Mouse (Mus musculus): ENCODE data around the gene Adrb1. TPM values are rescaled to one million over a fixed set of nuclear protein-coding genes. Genes with fewer than 3 reads are reported as not detected.
A peak's percentile ranks its signal among the peaks of the same experiment; 100 is the strongest.
"Not testable (repeated sequence)": the region's sequence is repeated elsewhere in the genome, so short reads cannot be mapped to it uniquely, and the experiment has no call there.

Adrb1 gene
- polyA plus RNA-seq, 1 experiment = 0.50 TPM

GRCm38 (mm10) chr19:56775893-56776718 is 54.1 kb downstream of the Adrb1 start:
- no peak overlapping the region for H3K4me3 ChIP-seq (replicated peaks; ENCODE audit: control insufficient read depth, low read depth, low read length)
- peaks cover 9% of the 10 kb centered on the region for H3K4me1 ChIP-seq (ENCODE audit: control insufficient read depth, insufficient read depth, low read length)
- no peak for TF ChIP-seq CTCF (IDR thresholded peaks at IDR 0.05; ENCODE audit: control insufficient read depth, insufficient read depth, low read length)
- no peak for TF ChIP-seq POLR2A (IDR thresholded peaks at IDR 0.05; ENCODE audit: borderline replicate concordance, control insufficient read depth, low read depth, low read length)
- no peak overlapping the region for H3K27ac ChIP-seq (ENCODE audit: control insufficient read depth, insufficient read depth, low read depth, low read length, poor library complexity)
- WGBS = 17% methylated on average over 18 of the region's 18 CpGs

GRCm38 (mm10) chr19:56776719-56777382 is 54.9 kb downstream of the Adrb1 start:
- WGBS = 20% methylated on average over 16 of the region's 16 CpGs
- TF ChIP-seq CTCF (IDR thresholded peaks at IDR 0.05; ENCODE audit: control insufficient read depth, insufficient read depth, low read length) (peak; percentile 72), POLR2A (IDR thresholded peaks at IDR 0.05; ENCODE audit: borderline replicate concordance, control insufficient read depth, low read depth, low read length) (no peak)
- H3K4me3 ChIP-seq (replicated peaks; ENCODE audit: control insufficient read depth, low read depth, low read length) = no peak overlapping the region
- peaks cover 3% of the 10 kb centered on the region for H3K4me1 ChIP-seq (ENCODE audit: control insufficient read depth, insufficient read depth, low read length)
- no peak overlapping the region for H3K27ac ChIP-seq (ENCODE audit: control insufficient read depth, insufficient read depth, low read depth, low read length, poor library complexity)

GRCm38 (mm10) chr19:56778532-56778931 is 56.5 kb downstream of the Adrb1 start:
- H3K27ac ChIP-seq (ENCODE audit: control insufficient read depth, insufficient read depth, low read depth, low read length, poor library complexity); H3K4me1 ChIP-seq (ENCODE audit: control insufficient read depth, insufficient read depth, low read length); H3K4me3 ChIP-seq (replicated peaks; ENCODE audit: control insufficient read depth, low read depth, low read length): not testable (repeated sequence)
- 86% methylated on average over 7 of the region's 7 CpGs for WGBS

Other genes with a start within 250 kb of the Adrb1 start
- gene Dclre1a, start 174.0 kb upstream of the Adrb1 start, polyA plus RNA-seq (2011; ENCODE audit: insufficient read depth, insufficient read length, low replicate concordance, missing spikeins) = 8.4 and 10.7 TPM in 2 replicates
- 5.1 and 7.1 TPM in 2 replicates for gene Nhlrc2, start 173.9 kb upstream of the Adrb1 start, polyA plus RNA-seq (2011; ENCODE audit: insufficient read depth, insufficient read length, low replicate concordance, missing spikeins)
- 5.1 and 11.6 TPM in 2 replicates for gene Ccdc186, start 100.0 kb downstream of the Adrb1 start, polyA plus RNA-seq (2011; ENCODE audit: insufficient read depth, insufficient read length, low replicate concordance, missing spikeins)
- gene Tdrd1, start 104.0 kb downstream of the Adrb1 start, polyA plus RNA-seq (2011; ENCODE audit: insufficient read depth, insufficient read length, low replicate concordance, missing spikeins) = not detected in 2 replicates
- gene Vwa2, start 152.1 kb downstream of the Adrb1 start, polyA plus RNA-seq (2011; ENCODE audit: insufficient read depth, insufficient read length, low replicate concordance, missing spikeins) = not detected in 2 replicates

Data from bone marrow, adult 2 months (tissue).